Mouse (Mus musculus): Measurements from ENCODE around the gene Fam69a. TPM values are rescaled to one million over a fixed set of nuclear protein-coding genes. Genes with fewer than 3 reads are reported as not detected.

The Fam69a gene
- polyA plus RNA-seq, 1 experiment from 2014 or later, result 17.0 TPM

DNA sequence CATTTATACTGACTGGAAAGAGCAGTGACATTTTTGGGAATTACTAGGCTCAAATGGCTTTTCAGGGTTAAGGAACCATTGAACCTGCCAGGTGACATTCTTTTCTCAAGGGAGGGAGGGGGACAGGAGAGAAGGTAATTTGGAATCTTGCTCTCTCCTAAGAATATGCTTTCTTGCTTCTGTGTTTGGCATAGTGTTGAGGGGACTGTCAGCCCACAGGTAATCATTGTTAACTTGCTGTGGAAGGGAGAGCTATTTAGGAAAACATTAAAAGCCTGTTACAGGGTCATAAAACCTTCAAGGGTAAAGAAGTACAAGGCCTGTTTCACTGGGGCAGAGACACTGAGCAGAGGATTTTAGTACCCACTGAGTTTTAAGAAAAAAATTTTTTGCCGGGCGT lies 30.3 kb upstream of the Fam69a start:
- no peak for DNase-seq (ENCODE audit: low read depth, low spot score)
- in situ Hi-C loops (cut with MboI; ENCODE audit: low pct_unique_long_range_greater_than_20kb), result no loop called here
- CTCF ChIA-PET, result interaction anchor here (1.0 kb wide), 2 partner anchors 13 to 95 kb away, joined by 3 to 4 read pairs; no protein-coding TSS in a partner anchor
- no peak for TF ChIP-seq CTCF (IDR thresholded peaks at IDR 0.05)
- POLR2A ChIA-PET, result no interaction called here
- no peak for ATAC-seq
- H3K27me3 ChIP-seq, result no peaks in the 10 kb centered on the region

DNA sequence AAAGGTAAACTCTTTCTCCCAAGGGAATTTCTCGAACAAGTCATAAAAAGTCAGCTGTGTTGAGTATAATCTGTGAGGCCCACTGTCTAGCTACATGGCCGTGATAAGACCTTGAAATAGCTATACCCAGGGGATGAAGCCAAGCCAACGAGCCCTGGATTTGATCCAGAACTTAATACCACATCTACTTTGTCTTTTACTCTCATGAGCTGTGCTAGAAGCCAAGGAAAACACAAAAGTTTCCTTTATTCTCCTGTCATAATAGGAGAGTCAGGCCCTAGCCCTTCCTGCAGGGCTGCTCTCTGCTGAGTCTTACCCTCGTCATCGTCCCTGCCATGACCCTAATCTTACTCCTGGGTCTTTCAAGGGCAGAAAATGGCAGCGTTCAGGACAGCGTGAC lies 28.5 kb upstream of the Fam69a start:
- no peak for TF ChIP-seq CTCF (IDR thresholded peaks at IDR 0.05)
- no peaks in the 10 kb centered on the region for H3K27me3 ChIP-seq
- POLR2A ChIA-PET, result no interaction called here
- in situ Hi-C loops (cut with MboI; ENCODE audit: low pct_unique_long_range_greater_than_20kb), result no loop called here
- CTCF ChIA-PET, result interaction anchor here (2.1 to 2.7 kb wide), 2 partner anchors 10 to 94 kb away, joined by 9 to 14 read pairs; no protein-coding TSS in a partner anchor
- DNase-seq (ENCODE audit: low read depth, low spot score), result peak; percentile 76
- ATAC-seq, result peak; percentile 21

DNA sequence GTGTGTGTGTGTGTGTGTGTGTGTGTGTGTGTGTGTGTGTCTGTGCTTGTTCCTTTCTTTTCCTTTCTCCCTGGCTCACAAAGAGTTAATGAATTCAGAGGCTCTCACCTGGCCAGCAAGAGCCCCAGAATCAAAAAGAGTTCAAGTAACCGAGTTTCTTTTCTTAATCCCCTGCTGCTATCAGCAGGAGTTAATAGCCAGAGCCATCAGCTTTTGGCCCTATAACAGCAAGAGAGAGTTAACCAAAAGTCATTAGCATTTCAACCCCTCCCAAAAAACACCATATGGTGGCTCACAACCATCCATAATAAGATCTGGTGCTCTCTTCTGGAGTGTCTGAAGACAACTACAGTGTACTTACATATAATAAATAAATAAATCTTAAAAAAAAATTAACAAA lies 27.3 kb upstream of the Fam69a start:
- DNase-seq (ENCODE audit: low read depth, low spot score) (no peak), ATAC-seq (no peak)
- ChIA-PET CTCF (interaction anchor here (1.0 to 2.7 kb wide), 4 partner anchors 9 to 93 kb away, joined by 3 to 14 read pairs (median 6); no protein-coding TSS in a partner anchor), POLR2A (no interaction called here)
- TF ChIP-seq CTCF (IDR thresholded peaks at IDR 0.05), result no peak
- in situ Hi-C loops (cut with MboI; ENCODE audit: low pct_unique_long_range_greater_than_20kb), result no loop called here
- H3K27me3 ChIP-seq, result no peaks in the 10 kb centered on the region

DNA sequence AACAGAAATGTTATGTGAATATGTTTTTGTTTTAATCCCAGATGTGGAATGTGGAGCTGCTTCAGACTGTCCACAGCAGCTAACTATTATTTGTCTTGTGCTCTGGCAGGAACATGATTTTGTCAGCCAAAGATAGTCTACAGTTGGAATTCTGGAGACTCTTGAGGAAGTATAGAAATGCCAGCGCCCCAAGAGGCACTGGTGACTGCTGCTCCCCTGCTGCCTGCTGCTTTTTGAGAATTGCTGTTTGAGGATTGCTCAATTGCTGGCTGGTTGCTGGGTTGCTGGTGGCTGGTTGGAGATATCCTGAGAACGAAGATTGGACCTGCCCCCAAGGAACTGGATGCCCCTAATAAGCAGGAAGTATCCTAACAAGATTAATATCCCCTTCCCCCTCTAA lies 22.8 kb upstream of the Fam69a start:
- no peak for DNase-seq (ENCODE audit: low read depth, low spot score)
- ChIA-PET CTCF (interaction anchor here (1.0 to 2.1 kb wide), 5 partner anchors 14 to 93 kb away, joined by 3 to 7 read pairs (median 4); no protein-coding TSS in a partner anchor), POLR2A (interaction anchor here (0.6 kb wide), 1 partner anchor 10 kb away, joined by 3 read pairs; no protein-coding TSS in a partner anchor)
- ATAC-seq, result no peak
- in situ Hi-C loops (cut with MboI; ENCODE audit: low pct_unique_long_range_greater_than_20kb), result no loop called here
- TF ChIP-seq CTCF (IDR thresholded peaks at IDR 0.05), result no peak
- H3K27me3 ChIP-seq, result no peaks in the 10 kb centered on the region

DNA sequence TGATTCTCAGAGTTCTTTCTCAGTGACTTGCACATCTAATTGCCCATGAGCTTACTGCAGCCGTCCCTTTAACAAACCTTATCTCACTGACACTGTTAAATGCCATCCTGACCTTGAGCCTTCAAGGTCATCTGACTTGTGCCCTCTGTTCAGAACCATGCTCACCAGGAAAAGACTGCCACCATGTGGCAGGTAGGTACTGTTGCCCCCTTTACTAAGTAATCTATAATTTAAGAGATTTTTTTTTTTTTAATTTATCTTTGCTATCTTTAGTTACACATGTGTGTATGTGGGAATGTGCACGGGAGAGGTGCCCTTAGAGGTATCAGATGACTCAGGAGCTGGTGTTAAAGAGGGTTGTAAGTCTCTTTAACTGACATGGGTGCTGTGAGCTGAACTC lies 18.2 kb upstream of the Fam69a start:
- ChIA-PET POLR2A (interaction anchor here (0.6 kb wide), 1 partner anchor 38 kb away, joined by 3 read pairs; no protein-coding TSS in a partner anchor), CTCF (interaction anchor here (0.9 to 3.5 kb wide), 20 partner anchors 9 to 99 kb away, joined by 3 to 39 read pairs (median 6); no protein-coding TSS in a partner anchor)
- ATAC-seq (no peak), DNase-seq (ENCODE audit: low read depth, low spot score) (no peak)
- no peaks in the 10 kb centered on the region for H3K27me3 ChIP-seq
- peak; percentile 81 for TF ChIP-seq CTCF (IDR thresholded peaks at IDR 0.05)
- in situ Hi-C loops (cut with MboI; ENCODE audit: low pct_unique_long_range_greater_than_20kb), result no loop called here

DNA sequence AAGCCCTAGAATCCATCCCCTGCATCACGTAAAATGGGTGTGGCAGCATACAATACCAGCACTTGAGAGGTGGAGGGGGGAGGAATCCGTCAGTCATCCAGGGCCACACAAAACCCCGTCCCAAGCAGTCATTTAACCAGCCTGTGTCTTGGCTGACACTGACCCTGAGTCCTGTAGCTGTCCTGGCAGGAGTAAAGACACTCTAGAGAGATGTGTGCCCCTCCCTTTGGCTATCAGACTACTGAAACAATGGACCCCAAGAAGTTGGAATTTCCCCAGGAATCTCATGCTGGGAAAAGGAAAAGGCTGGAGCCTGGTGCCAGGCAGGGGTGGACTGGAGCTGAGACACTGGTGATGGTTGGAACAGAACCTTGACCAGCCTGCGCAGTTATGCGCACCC lies 15.8 kb upstream of the Fam69a start:
- TF ChIP-seq CTCF (IDR thresholded peaks at IDR 0.05), result no peak
- no peak for DNase-seq (ENCODE audit: low read depth, low spot score)
- in situ Hi-C loops (cut with MboI; ENCODE audit: low pct_unique_long_range_greater_than_20kb), result no loop called here
- CTCF ChIA-PET, result interaction anchor here (1.8 kb wide), 1 partner anchor 31 kb away, joined by 4 read pairs; no protein-coding TSS in a partner anchor
- no peak for ATAC-seq
- no peaks in the 10 kb centered on the region for H3K27me3 ChIP-seq
- POLR2A ChIA-PET, result no interaction called here

GRCm38 (mm10) chr5:108000776-108001548 lies 14.1 kb upstream of the Fam69a start:
- no peak for ATAC-seq
- ChIA-PET POLR2A (interaction anchor here (0.6 to 0.7 kb wide), 2 partner anchors 85 to 97 kb away, joined by 3 to 12 read pairs; no protein-coding TSS in a partner anchor), CTCF (interaction anchor here (1.2 to 1.3 kb wide), 2 partner anchors 20 to 80 kb away, joined by 3 read pairs; no protein-coding TSS in a partner anchor)
- in situ Hi-C loops (cut with MboI; ENCODE audit: low pct_unique_long_range_greater_than_20kb), result no loop called here
- no peak for DNase-seq (ENCODE audit: low read depth, low spot score)
- TF ChIP-seq CTCF (IDR thresholded peaks at IDR 0.05), result no peak
- H3K27me3 ChIP-seq, result no peaks in the 10 kb centered on the region

DNA sequence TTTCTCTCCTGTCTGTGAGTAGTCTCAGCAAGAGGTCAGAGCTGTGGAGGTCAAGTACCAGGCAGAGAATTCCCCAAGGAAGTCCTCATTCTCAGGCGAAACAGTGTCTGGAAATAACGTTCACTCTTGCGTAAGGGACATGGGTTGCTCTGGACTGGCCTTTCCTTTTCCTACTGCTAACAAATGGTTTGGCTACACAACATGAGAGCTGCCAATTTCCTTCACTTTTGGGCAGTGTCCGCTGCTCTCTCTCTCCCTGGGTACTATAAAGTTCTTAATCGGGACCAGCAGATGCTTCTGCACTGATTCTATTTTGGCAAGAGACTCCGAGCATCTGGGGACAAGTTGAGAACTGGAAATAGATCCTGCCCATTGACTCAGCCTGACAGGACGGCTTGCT lies 10.8 kb upstream of the Fam69a start:
- TF ChIP-seq CTCF (IDR thresholded peaks at IDR 0.05), result no peak
- ChIA-PET POLR2A (interaction anchor here (0.6 to 1.0 kb wide), 2 partner anchors 10 to 283 kb away, joined by 3 to 5 read pairs; no protein-coding TSS in a partner anchor), CTCF (interaction anchor here (0.6 to 1.9 kb wide), 3 partner anchors 9 to 77 kb away, joined by 3 to 5 read pairs (median 3); no protein-coding TSS in a partner anchor)
- DNase-seq (ENCODE audit: low read depth, low spot score) (no peak), ATAC-seq (no peak)
- H3K27me3 ChIP-seq, result no peaks in the 10 kb centered on the region
- in situ Hi-C loops (cut with MboI; ENCODE audit: low pct_unique_long_range_greater_than_20kb), result no loop called here

DNA sequence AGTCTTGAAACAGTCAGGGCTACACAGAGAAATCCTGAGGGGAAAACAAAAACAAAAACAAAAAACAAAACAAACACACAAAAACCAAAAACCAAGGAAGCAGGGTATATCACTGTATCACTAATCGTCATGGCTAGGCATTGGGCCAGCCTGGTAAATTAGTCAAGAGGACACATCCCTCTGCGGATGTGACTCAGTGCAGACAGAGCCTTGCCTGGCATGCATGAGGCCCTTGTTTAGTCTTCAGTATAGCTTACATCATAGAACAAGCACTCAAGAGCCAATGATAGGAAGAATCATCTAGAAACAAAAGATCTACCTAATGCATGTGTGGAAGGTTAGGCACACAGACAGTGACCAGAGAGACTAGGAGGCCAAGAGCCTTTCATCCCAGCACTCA lies 9.1 kb upstream of the Fam69a start:
- TF ChIP-seq CTCF (IDR thresholded peaks at IDR 0.05), result no peak
- ChIA-PET CTCF (interaction anchor here (1.2 to 1.7 kb wide), 3 partner anchors 9 to 92 kb away, joined by 3 to 5 read pairs (median 4); no protein-coding TSS in a partner anchor), POLR2A (no interaction called here)
- no peaks in the 10 kb centered on the region for H3K27me3 ChIP-seq
- in situ Hi-C loops (cut with MboI; ENCODE audit: low pct_unique_long_range_greater_than_20kb), result no loop called here
- DNase-seq (ENCODE audit: low read depth, low spot score) (peak; percentile 78), ATAC-seq (peak; percentile 93)

DNA sequence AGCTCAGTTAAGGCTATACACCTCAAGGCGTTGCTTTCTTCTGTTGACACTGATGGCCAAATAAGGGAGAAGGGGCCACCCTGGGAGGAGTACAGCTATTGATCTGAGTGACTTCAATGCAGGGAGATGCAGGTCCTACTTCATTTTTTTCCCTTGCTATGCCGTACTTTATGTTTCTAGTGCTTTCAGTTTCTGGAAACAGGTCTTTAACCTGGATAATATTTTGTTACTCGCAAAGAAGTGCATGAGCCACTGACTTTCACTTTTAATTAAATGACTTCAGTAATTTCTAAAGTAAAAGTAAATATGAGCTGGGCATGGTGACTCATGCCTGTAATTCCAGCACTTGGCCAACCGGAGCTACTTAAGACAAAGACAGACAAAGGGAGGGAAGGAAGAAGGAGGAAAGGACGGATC lies 958 bp upstream of the Fam69a start:
- peak; percentile 64 for DNase-seq (ENCODE audit: low read depth, low spot score)
- ChIA-PET POLR2A (interaction anchor here (0.7 to 1.2 kb wide), 4 partner anchors 10 to 323 kb away, joined by 3 to 4 read pairs (median 3); no protein-coding TSS in a partner anchor), CTCF (interaction anchor here (1.0 to 4.6 kb wide), 13 partner anchors 10 to 71 kb away, joined by 3 to 61 read pairs (median 5); no protein-coding TSS in a partner anchor)
- no peaks in the 10 kb centered on the region for H3K27me3 ChIP-seq
- in situ Hi-C loops (cut with MboI; ENCODE audit: low pct_unique_long_range_greater_than_20kb), result loop anchor here (5.0 kb wide), 1 partner anchor 61 kb away; no protein-coding TSS in a partner anchor
- no peak for TF ChIP-seq CTCF (IDR thresholded peaks at IDR 0.05)
- ATAC-seq, result peak; percentile 49

All from Patski (cell line).